Mouse (Mus musculus) MEL (cell line): ENCODE data around the gene Lrit3. TPM values are rescaled to one million over a fixed set of nuclear protein-coding genes. Genes with fewer than 3 reads are reported as not detected.

Source experiments
- DNase-seq: peaks from one replicate; pipeline ENCODE4 v3.0.0; 2011; ENCODE audit warnings: low read depth, low spot score
- H3K27ac ChIP-seq: 2 replicates; pipeline ENCODE4 v1.5.1; 2012; ENCODE audit warnings: low read depth, mild to moderate bottlenecking, control low read depth, low read length, moderate library complexity; ENCODE audit not compliant: control insufficient read depth
- H3K27me3 ChIP-seq, 2 experiments: fragments of 150-350 bp in 1 of 2; sonication (generic) in 1 of 2; 2 replicates each; pipeline ENCODE4 v1.6.1; 2012; ENCODE audit warnings: low read length in 2 of 2, mild to moderate bottlenecking in 2 of 2, improper control_type of control experiment in 1 of 2, moderate library complexity in 1 of 2; ENCODE audit not compliant: insufficient read depth in 2 of 2, control insufficient read depth in 1 of 2
- H3K36me3 ChIP-seq, 2 experiments: 2 replicates each; pipeline ENCODE4 v1.6.1; 2012 to 2014; ENCODE audit warnings: low read length in 2 of 2, improper control_type of control experiment in 1 of 2, inconsistent platforms in 1 of 2, mild to moderate bottlenecking in 1 of 2; ENCODE audit not compliant: insufficient read depth in 2 of 2, control insufficient read depth in 1 of 2
- H3K4me1 ChIP-seq, 2 experiments: fragments of 150-350 bp in 1 of 2; sonication (generic) in 1 of 2; 2 replicates each; pipeline ENCODE4 v1.6.1; 2012; ENCODE audit warnings: low read length in 2 of 2, improper control_type of control experiment in 1 of 2, mild to moderate bottlenecking in 1 of 2; ENCODE audit not compliant: insufficient read depth in 2 of 2, control insufficient read depth in 1 of 2
- H3K4me3 ChIP-seq, 2 experiments: fragments of 150-350 bp in 1 of 2; sonication (generic) in 1 of 2; 2 replicates each; pipeline ENCODE4 v1.5.1; 2012; ENCODE audit warnings: low read depth in 2 of 2, low read length in 2 of 2, mild to moderate bottlenecking in 2 of 2, moderate library complexity in 2 of 2, control low read depth in 1 of 2, improper control_type of control experiment in 1 of 2; ENCODE audit not compliant: control insufficient read depth in 1 of 2, insufficient read depth in 1 of 2
- H3K79me2 ChIP-seq: 2 replicates; pipeline ENCODE4 v1.6.1; 2012; ENCODE audit warnings: mild to moderate bottlenecking, low read length, moderate library complexity; ENCODE audit not compliant: control insufficient read depth, poor library complexity, insufficient read depth
- H3K9ac ChIP-seq: 2 replicates; pipeline ENCODE4 v1.6.1; 2012; ENCODE audit warnings: low read depth, mild to moderate bottlenecking, control low read depth, low read length, moderate library complexity; ENCODE audit not compliant: control insufficient read depth, poor library complexity, severe bottlenecking
- H3K9me3 ChIP-seq: fragments of 150-350 bp; sonication (generic); replicated peaks from 2 replicates; pipeline ENCODE4 v1.6.1; 2012; ENCODE audit warnings: mild to moderate bottlenecking, low read length, improper control_type of control experiment, moderate library complexity; ENCODE audit not compliant: insufficient read depth
- CHD1 ChIP-seq: IDR thresholded peaks from 2 replicates; pipeline ENCODE4 v1.6.1; 2012; ENCODE audit warnings: low read depth, mild to moderate bottlenecking, inconsistent platforms, low read length, improper control_type of control experiment
- CTCF ChIP-seq, 3 experiments: IDR thresholded peaks in 2 of 3; conservative IDR thresholded peaks in 1 of 3; 2 replicates each; pipeline ENCODE4 v1.5.1; 2011 to 2012; ENCODE audit warnings: low read length in 3 of 3, low read depth in 2 of 3, mild to moderate bottlenecking in 2 of 3, improper control_type of control experiment in 1 of 3, inconsistent platforms in 1 of 3, mixed read lengths in 1 of 3, moderate library complexity in 1 of 3; ENCODE audit not compliant: control insufficient read depth in 1 of 3, insufficient read depth in 1 of 3, poor library complexity in 1 of 3, severe bottlenecking in 1 of 3
- E2F4 ChIP-seq: IDR thresholded peaks from 2 replicates; pipeline ENCODE4 v1.6.1; 2011; ENCODE audit warnings: low read depth, low read length, improper control_type of control experiment, borderline replicate concordance
- ETS1 ChIP-seq: IDR thresholded peaks from 2 replicates; pipeline ENCODE4 v1.6.1; 2012; ENCODE audit warnings: low read depth, mild to moderate bottlenecking, inconsistent platforms, low read length, improper control_type of control experiment, moderate library complexity
- GATA1 ChIP-seq: IDR thresholded peaks from 2 replicates; pipeline ENCODE4 v1.6.1; 2011; ENCODE audit warnings: low read depth, low read length, improper control_type of control experiment
- HCFC1 ChIP-seq: IDR thresholded peaks from 2 replicates; pipeline ENCODE4 v1.6.1; 2012; ENCODE audit warnings: low read depth, mild to moderate bottlenecking, inconsistent platforms, low read length, improper control_type of control experiment, moderate library complexity
- JUND ChIP-seq: IDR thresholded peaks from 2 replicates; pipeline ENCODE4 v1.6.1; 2011; ENCODE audit warnings: low read depth, mild to moderate bottlenecking, improper control_type of control experiment, low read length
- KAT2A ChIP-seq: conservative IDR thresholded peaks from 2 replicates; pipeline ENCODE4 v1.6.1; 2012; ENCODE audit warnings: low read depth, low read length, improper control_type of control experiment, inconsistent platforms
- MAFK ChIP-seq: IDR thresholded peaks from 2 replicates; pipeline ENCODE4 v1.6.1; 2011; ENCODE audit warnings: low read depth, mild to moderate bottlenecking, low read length, improper control_type of control experiment, borderline replicate concordance
- MAX ChIP-seq: IDR thresholded peaks from 2 replicates; pipeline ENCODE4 v1.6.1; 2011; ENCODE audit warnings: low read length, improper control_type of control experiment
- MAZ ChIP-seq: IDR thresholded peaks from 2 replicates; pipeline ENCODE4 v1.6.1; 2012; ENCODE audit warnings: low read depth, mild to moderate bottlenecking, inconsistent platforms, low read length, improper control_type of control experiment
- MXI1 ChIP-seq: IDR thresholded peaks from 2 replicates; pipeline ENCODE4 v1.6.1; 2011; ENCODE audit warnings: mild to moderate bottlenecking, low read depth, low read length, improper control_type of control experiment
- MYC ChIP-seq: IDR thresholded peaks from 2 replicates; pipeline ENCODE4 v1.6.1; 2011; ENCODE audit warnings: low read depth, mild to moderate bottlenecking, low read length, improper control_type of control experiment, moderate library complexity
- NELFE ChIP-seq: IDR thresholded peaks from 2 replicates; pipeline ENCODE4 v1.6.1; 2011; ENCODE audit warnings: low read depth, low read length, improper control_type of control experiment
- POLR2A ChIP-seq, 2 experiments: IDR thresholded peaks; 2 replicates each; pipeline ENCODE4 v1.6.1; 2011 to 2012; ENCODE audit warnings: low read length in 2 of 2, mild to moderate bottlenecking in 2 of 2, control low read depth in 1 of 2, improper control_type of control experiment in 1 of 2, low read depth in 1 of 2, moderate library complexity in 1 of 2; ENCODE audit not compliant: control insufficient read depth in 1 of 2, insufficient read depth in 1 of 2, poor library complexity in 1 of 2
- POLR2AphosphoS5 ChIP-seq: IDR thresholded peaks from 2 replicates; pipeline ENCODE4 v1.6.1; 2012; ENCODE audit warnings: low read depth, borderline replicate concordance, mild to moderate bottlenecking, inconsistent platforms, low read length, moderate library complexity, mixed read lengths
- RAD21 ChIP-seq: IDR thresholded peaks from 2 replicates; pipeline ENCODE4 v1.6.1; 2011; ENCODE audit warnings: mild to moderate bottlenecking, low read depth, low read length, improper control_type of control experiment
- RCOR1 ChIP-seq: IDR thresholded peaks from 2 replicates; pipeline ENCODE4 v1.6.1; 2012; ENCODE audit warnings: low read depth, mild to moderate bottlenecking, inconsistent platforms, low read length, improper control_type of control experiment
- TBP ChIP-seq: IDR thresholded peaks from 2 replicates; pipeline ENCODE4 v1.8.0; 2011; ENCODE audit warnings: low read depth, low read length, improper control_type of control experiment
- UBTF ChIP-seq: IDR thresholded peaks from 2 replicates; pipeline ENCODE4 v1.6.1; 2012; ENCODE audit warnings: low read depth, mild to moderate bottlenecking, inconsistent platforms, low read length, improper control_type of control experiment, moderate library complexity, borderline replicate concordance; ENCODE audit not compliant: insufficient read depth
- USF2 ChIP-seq, 2 experiments: IDR thresholded peaks; 2 replicates each; pipeline ENCODE4 v1.6.1; 2011 to 2012; ENCODE audit warnings: improper control_type of control experiment in 2 of 2, low read length in 2 of 2, borderline replicate concordance in 1 of 2, inconsistent platforms in 1 of 2, low read depth in 1 of 2, mild to moderate bottlenecking in 1 of 2; ENCODE audit not compliant: insufficient read depth in 1 of 2
- ZKSCAN1 ChIP-seq: IDR thresholded peaks from 2 replicates; pipeline ENCODE4 v1.6.1; 2012; ENCODE audit warnings: low read depth, mild to moderate bottlenecking, inconsistent platforms, low read length, improper control_type of control experiment, moderate library complexity
- ZMIZ1 ChIP-seq: IDR thresholded peaks from 2 replicates; pipeline ENCODE4 v1.6.1; 2012; ENCODE audit warnings: low read depth, mild to moderate bottlenecking, inconsistent platforms, low read length, improper control_type of control experiment, moderate library complexity
- ZNF384 ChIP-seq: IDR thresholded peaks from 2 replicates; pipeline ENCODE4 v1.6.1; 2012; ENCODE audit warnings: low read depth, mild to moderate bottlenecking, inconsistent platforms, low read length, improper control_type of control experiment
- polyA plus RNA-seq, 2 experiments: library from polyadenylated mRNA; stranded (reverse) in 1 of 2; unstranded in 1 of 2; fragments of >175 nt in 1 of 2; fragments of >200 nt in 1 of 2; gene quantifications; 2 replicates each; pipeline versions ENCODE4 v1.2.1 to v1.2.4; 2012; ENCODE audit warnings: low replicate concordance in 2 of 2, low read depth in 1 of 2; ENCODE audit not compliant: insufficient read length in 2 of 2, insufficient read depth in 1 of 2, missing spikeins in 1 of 2
- total RNA-seq: library from RNA; depleted of rRNA; stranded (reverse); fragments of 300-350 nt; gene quantifications from 2 replicates; pipeline ENCODE4 v1.2.3, GENCODE M21; 2012; rRNA removed

Lrit3 gene
- not detected in 2 replicates for total RNA-seq
- not detected for polyA plus RNA-seq

DNA sequence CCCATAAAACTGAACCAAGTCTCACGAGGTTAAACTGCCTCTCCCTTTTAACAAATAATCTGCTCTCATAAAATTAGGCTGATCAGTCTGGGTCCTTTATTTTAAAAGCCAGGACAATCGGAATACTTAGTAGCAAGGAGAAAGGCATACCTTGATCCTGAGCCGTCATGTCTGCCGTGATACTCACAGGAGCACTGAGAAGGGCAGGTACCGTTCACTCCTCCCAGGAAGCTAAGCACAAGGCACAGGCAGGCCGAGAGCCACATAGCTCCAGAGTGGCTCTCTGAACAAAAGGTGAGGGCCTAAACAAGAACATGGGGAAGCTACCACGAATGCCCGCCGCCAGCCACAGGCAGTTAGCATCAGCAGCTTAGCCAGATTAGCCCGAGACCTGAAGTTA lies at the start of gene Lrit3:
TSS of gene Lrit3 (minus strand) at position 266 of the 400 bp plus-strand sequence.
- Histone ChIP-seq H3K4me3 (no peak within 1 kb of the TSS), H3K27ac (no peak within 1 kb of the TSS), H3K9ac (no peak within 1 kb of the TSS), H3K79me2 (no peaks in the 10 kb centered on the region), H3K36me3 (no peaks in the 10 kb centered on the region), H3K27me3 (no peaks in the 10 kb centered on the region), H3K9me3 (no peaks in the 10 kb centered on the region), H3K4me1 (no peaks in the 10 kb centered on the region)
- TF ChIP-seq USF2 (IDR thresholded peaks at IDR 0.05; ENCODE audit: borderline replicate concordance in 1 of 2, insufficient read depth in 1 of 2, low read depth in 1 of 2, low read length in 2 of 2) = no peak
- TF ChIP-seq GATA1 = no peak
- TF ChIP-seq ETS1 = no peak
- TF ChIP-seq RCOR1 = no peak
- no peak for TF ChIP-seq POLR2AphosphoS5
- no peak for TF ChIP-seq CHD1
- no peak for TF ChIP-seq KAT2A
- TF ChIP-seq RAD21 = no peak
- no peak for DNase-seq

GRCm38 (mm10) chr3:129846846-129847245 lies 43.0 kb upstream of the Lrit3 start:
- no peak overlapping the region for H3K9ac ChIP-seq
- TF ChIP-seq POLR2AphosphoS5 = no peak
- TF ChIP-seq, all 39 proteins: peak for 0
- no peaks in the 10 kb centered on the region for H3K36me3 ChIP-seq

DNA sequence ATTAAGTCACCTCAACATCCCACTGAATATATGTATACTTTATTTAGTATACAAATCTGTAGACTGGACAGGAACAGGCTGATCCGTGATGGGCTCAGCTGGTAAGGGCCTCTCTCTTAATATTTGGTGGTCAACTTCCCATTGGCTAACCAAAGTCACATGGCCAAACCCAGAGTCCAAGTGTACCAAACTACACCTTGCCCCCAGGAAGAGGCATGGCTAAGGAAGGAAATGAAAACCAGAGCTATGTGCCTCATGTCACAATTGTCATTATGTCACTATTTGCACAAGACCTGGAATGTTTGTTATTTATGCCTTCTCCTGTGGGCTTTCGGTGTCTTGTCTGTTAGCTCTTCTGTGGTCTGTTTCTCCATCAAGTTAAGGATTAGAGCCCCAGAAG lies 42.0 kb upstream of the Lrit3 start:
- TF ChIP-seq TBP = no peak
- no peak for TF ChIP-seq MAZ
- TF ChIP-seq USF2 (IDR thresholded peaks at IDR 0.05; ENCODE audit: borderline replicate concordance in 1 of 2, insufficient read depth in 1 of 2, low read depth in 1 of 2, low read length in 2 of 2) = no peak
- no peak for TF ChIP-seq MYC
- TF ChIP-seq MAX = no peak
- TF ChIP-seq UBTF = no peak
- TF ChIP-seq POLR2A (IDR thresholded peaks at IDR 0.05; ENCODE audit: control insufficient read depth in 1 of 2, insufficient read depth in 1 of 2, low read depth in 1 of 2, low read length in 2 of 2, poor library complexity in 1 of 2) = no peak
- no peak for TF ChIP-seq CTCF (IDR thresholded peaks at IDR 0.05 in 2 of 3, conservative IDR thresholded peaks at IDR 0.05 in 1 of 3; ENCODE audit: control insufficient read depth in 1 of 3, insufficient read depth in 1 of 3, low read depth in 2 of 3, low read length in 3 of 3, poor library complexity in 1 of 3, severe bottlenecking in 1 of 3)
- TF ChIP-seq ZMIZ1 = no peak
- no peak for TF ChIP-seq JUND
- no peak for TF ChIP-seq CHD1
- no peak for TF ChIP-seq ZNF384
- TF ChIP-seq RCOR1 = no peak
- TF ChIP-seq MAFK = no peak
- no peak for TF ChIP-seq ZKSCAN1
- no peak for TF ChIP-seq KAT2A
- no peak for TF ChIP-seq MXI1
- no peak for TF ChIP-seq HCFC1
- TF ChIP-seq NELFE = no peak
- no peak for TF ChIP-seq E2F4
- TF ChIP-seq, all 39 proteins: peak for 0
- H3K9me3 ChIP-seq = no peaks in the 10 kb centered on the region
- H3K4me1 ChIP-seq = no peaks in the 10 kb centered on the region
- H3K36me3 ChIP-seq = no peaks in the 10 kb centered on the region
- H3K4me3 ChIP-seq = no peak overlapping the region
- peaks cover 11 to 14% of the 10 kb centered on the region in 2 experiments; a peak in 3 of 4 replicates for H3K27me3 ChIP-seq
- H3K9ac ChIP-seq = no peak overlapping the region
- no peak for DNase-seq
- no peaks in the 10 kb centered on the region for H3K79me2 ChIP-seq
- no peak overlapping the region for H3K27ac ChIP-seq

More at GRCm38 (mm10) chr3:129846846-129847245, 43.0 kb upstream of the Lrit3 start:
- H3K79me2 ChIP-seq = no peaks in the 10 kb centered on the region
- H3K27ac ChIP-seq = no peak overlapping the region
- H3K4me3 ChIP-seq = no peak overlapping the region
- no peaks in the 10 kb centered on the region for H3K4me1 ChIP-seq
- no peaks in the 10 kb centered on the region for H3K9me3 ChIP-seq
- peaks cover 13 to 14% of the 10 kb centered on the region in 2 experiments for H3K27me3 ChIP-seq
- no peak for DNase-seq
